Mouse (Mus musculus) neural tube, postnatal 0 days (tissue): ENCODE data around the gene Olfr796. TPM values are rescaled to one million over a fixed set of nuclear protein-coding genes. Genes with fewer than 3 reads are reported as not detected.

Experiments used
- microRNA-seq: library from miRNA; unstranded; fragments of <30 nt; microRNA quantifications from one replicate; pipeline ENCODE4, GENCODE M21; 2016
- polyA plus RNA-seq: library from polyadenylated mRNA; unstranded; fragments of >200 nt; fragmentation: Nextera tagmentation; extraction: Ambion mirVana; gene quantifications from 2 replicates; pipeline ENCODE4 v1.2.1, GENCODE M21; 2015

The Olfr796 gene
- not detected in 2 replicates for polyA plus RNA-seq

DNA sequence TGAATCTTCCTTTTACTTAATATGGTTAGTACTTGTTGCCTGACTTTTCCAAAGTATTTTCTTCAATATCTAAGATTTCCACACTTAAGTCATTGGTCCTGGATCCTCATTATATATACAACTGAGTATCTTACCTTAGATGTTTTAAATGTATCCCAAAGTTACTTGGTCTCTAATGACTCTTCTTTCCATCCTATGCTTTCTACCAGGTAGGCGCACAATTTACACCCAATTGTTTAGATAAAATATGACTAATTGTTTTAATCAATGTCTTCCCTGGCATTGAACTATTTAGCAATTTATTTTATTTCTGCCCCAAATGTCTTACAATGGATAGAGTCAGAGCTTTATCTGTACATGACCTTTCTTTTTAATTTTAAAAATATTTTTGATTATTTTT is at the start of gene Olfr796:
Olfr796 (minus strand) TSS at position 101 of the 400 bp plus-strand sequence.

DNA sequence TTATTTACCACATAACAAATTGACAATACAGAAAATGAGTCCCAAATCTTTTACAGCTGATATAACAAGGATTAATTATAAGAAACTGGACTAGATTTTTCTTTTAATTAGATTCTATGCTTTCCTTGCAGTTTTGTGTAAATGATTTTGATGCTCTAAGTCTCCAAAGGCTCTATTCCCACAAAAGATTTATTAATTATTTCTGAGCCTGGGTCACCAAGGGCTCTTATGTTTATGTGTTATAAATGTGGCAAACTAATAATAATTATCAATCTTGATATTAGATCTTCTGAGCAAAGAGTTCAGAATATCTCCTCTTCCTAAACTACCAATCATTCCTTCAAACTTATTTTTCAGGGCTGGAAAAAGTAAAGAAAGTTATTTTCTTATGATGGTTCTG is 45.0 kb upstream of the Olfr796 start, which contains the start of gene Olfr800:
Olfr800 (plus strand) TSS at position 301 of the 400 bp plus-strand sequence.

DNA sequence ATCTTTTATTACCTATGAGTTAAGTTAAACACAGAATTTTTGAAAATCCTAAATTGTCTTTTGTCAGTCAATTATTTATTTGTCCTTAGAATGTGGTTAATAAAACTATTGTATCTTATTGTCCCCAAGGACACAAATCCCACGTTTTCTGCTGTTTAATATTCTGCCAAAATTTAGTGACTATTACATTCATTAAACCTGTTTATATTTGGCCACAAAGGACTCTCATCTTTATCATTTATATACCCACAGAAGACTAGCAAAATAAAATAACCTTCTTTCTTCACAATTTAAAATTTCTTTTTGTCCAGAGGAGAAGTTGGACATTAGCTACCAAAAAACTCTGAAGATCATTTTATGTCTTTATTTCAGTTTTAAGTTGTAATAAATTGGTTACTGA is 24.8 kb upstream of the Olfr796 start, which contains the start of gene Olfr799:
Olfr799 (plus strand) TSS at position 301 of the 400 bp plus-strand sequence.

DNA sequence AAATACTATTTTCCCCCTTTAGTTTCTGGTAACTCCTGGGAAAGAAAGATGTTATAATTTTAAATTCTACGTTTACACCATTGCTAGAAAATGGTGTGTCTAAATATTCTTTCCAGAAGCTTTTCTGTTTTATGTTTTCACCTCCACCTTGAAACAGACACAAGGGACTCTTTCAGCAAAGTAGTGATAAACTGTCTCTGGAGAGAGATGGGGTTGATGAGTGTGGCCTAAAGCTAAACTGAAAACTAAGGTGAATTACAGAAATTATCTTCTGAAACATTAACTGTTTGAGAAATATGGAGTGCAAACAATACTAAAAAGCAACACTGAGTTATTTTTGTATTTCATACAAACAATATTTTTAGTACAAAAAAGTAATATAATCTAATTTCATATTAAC is 15.5 kb upstream of the Olfr796 start, which contains the start of gene Olfr798:
Olfr798 (minus strand) TSS at position 101 of the 400 bp plus-strand sequence.

DNA sequence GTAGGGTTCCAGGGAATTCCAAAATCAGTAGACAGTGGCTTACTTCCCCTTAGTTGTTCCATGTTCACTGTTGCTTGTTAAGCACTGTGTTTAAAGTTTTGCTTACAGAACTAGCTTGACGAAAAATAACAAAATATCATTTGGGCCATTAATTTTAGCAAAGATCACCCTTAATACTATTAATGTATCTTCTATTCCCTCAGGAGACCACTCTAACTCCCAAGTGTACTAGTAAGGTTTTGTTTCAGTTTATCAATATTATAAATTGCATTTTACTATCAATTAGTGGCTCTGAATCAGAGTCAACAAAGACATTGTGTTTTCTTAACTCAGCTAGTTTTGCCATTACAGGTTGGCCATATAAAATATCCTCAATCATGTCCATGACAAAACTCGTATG is 45.0 kb downstream of the Olfr796 start, which contains the start of gene Olfr794:
Olfr794 (plus strand) TSS at position 301 of the 400 bp plus-strand sequence.

Small RNA genes within 50 kb of the gene (microRNA-seq; reads per million reads assigned to microRNA genes)
- not detected for gene Gm23252

Other genes with a start within 250 kb of the Olfr796 start
- gene Olfr784, start 228.5 kb downstream of the Olfr796 start, polyA plus RNA-seq = 0.10 and 0.14 TPM in 2 replicates
- not detected in 2 replicates for gene Olfr785, start 207.1 kb downstream of the Olfr796 start, polyA plus RNA-seq
- not detected in 2 replicates for gene Olfr786, start 185.3 kb downstream of the Olfr796 start, polyA plus RNA-seq
- not detected in 2 replicates for gene Olfr787, start 150.7 kb downstream of the Olfr796 start, polyA plus RNA-seq
- gene Olfr788, start 141.6 kb downstream of the Olfr796 start, polyA plus RNA-seq = not detected in 2 replicates
- gene Olfr789, start 127.8 kb downstream of the Olfr796 start, polyA plus RNA-seq = not detected in 2 replicates
- not detected in 2 replicates for gene Olfr790, start 114.1 kb downstream of the Olfr796 start, polyA plus RNA-seq
- not detected in 2 replicates for gene Olfr791, start 90.8 kb downstream of the Olfr796 start, polyA plus RNA-seq
- gene Olfr792, start 73.4 kb downstream of the Olfr796 start, polyA plus RNA-seq = not detected in 2 replicates
- not detected in 2 replicates for gene Olfr794, start 44.9 kb downstream of the Olfr796 start, polyA plus RNA-seq
- not detected in 2 replicates for gene Olfr798, start 15.4 kb upstream of the Olfr796 start, polyA plus RNA-seq
- not detected in 2 replicates for gene Olfr799, start 24.9 kb upstream of the Olfr796 start, polyA plus RNA-seq
- gene Olfr800, start 45.1 kb upstream of the Olfr796 start, polyA plus RNA-seq = not detected in 2 replicates
- not detected in 2 replicates for gene Olfr801, start 61.3 kb upstream of the Olfr796 start, polyA plus RNA-seq
- 0.04 and 0.08 TPM in 2 replicates for gene Olfr802, start 75.6 kb upstream of the Olfr796 start, polyA plus RNA-seq
- gene Olfr803, start 81.7 kb upstream of the Olfr796 start, polyA plus RNA-seq = not detected in 2 replicates
- gene Olfr804, start 90.6 kb upstream of the Olfr796 start, polyA plus RNA-seq = not detected in 2 replicates
- gene Olfr805, start 116.8 kb upstream of the Olfr796 start, polyA plus RNA-seq = not detected in 2 replicates
- not detected in 2 replicates for gene Olfr806, start 129.4 kb upstream of the Olfr796 start, polyA plus RNA-seq
- not detected in 2 replicates for gene Olfr807, start 145.2 kb upstream of the Olfr796 start, polyA plus RNA-seq
- not detected in 2 replicates for gene Olfr808, start 152.9 kb upstream of the Olfr796 start, polyA plus RNA-seq
- gene Olfr809, start 162.1 kb upstream of the Olfr796 start, polyA plus RNA-seq = not detected in 2 replicates
- gene Olfr810, start 182.3 kb upstream of the Olfr796 start, polyA plus RNA-seq = not detected in 2 replicates
- not detected in 2 replicates for gene Olfr811, start 191.8 kb upstream of the Olfr796 start, polyA plus RNA-seq
- gene Olfr812, start 233.5 kb upstream of the Olfr796 start, polyA plus RNA-seq = not detected in 2 replicates
- not detected in 2 replicates for gene Olfr813, start 242.8 kb upstream of the Olfr796 start, polyA plus RNA-seq